Mouse (Mus musculus): ENCODE data around the gene Stk40. TPM values are rescaled to one million over a fixed set of nuclear protein-coding genes. Genes with fewer than 3 reads are reported as not detected.

The Stk40 gene
- polyA plus RNA-seq, 1 experiment = 37.5 TPM

DNA sequence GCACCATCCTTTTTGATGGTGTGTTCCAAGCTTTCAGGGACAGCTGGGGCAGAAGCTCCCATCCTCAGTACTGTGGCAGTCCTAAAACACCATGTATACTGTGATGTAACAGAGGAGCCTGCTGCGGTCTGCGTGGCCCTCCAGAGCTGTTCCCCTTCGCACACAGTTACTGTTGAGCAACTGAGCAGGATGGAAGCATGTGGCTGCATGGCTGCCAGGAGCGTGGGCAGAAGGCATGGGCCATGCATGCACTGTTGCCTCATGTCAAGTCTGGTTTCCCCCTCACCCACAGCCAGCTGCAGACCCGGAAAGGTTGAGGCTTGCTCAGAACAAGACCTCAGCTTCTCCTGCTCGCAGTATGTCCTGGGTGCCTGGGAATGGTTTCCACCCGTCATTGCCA is 38.5 kb upstream of the Stk40 start:
- Histone ChIP-seq H3K4me3 (ENCODE audit: low read depth, low read length) (no peak overlapping the region), H3K36me3 (ENCODE audit: control insufficient read depth, insufficient read depth, low read length, poor library complexity, severe bottlenecking) (no peaks in the 10 kb centered on the region), H3K9me3 (replicated peaks; ENCODE audit: control insufficient read depth, insufficient read depth, low read length, poor library complexity, severe bottlenecking) (0 out of 2 replicates have a peak, but pooled peaks cover 4% of the 10 kb centered on the region), H3K9ac (ENCODE audit: low read depth, poor library complexity, severe bottlenecking) (no peak overlapping the region), H3K27me3 (ENCODE audit: control insufficient read depth, insufficient read depth, low read length, poor library complexity, severe bottlenecking) (no peaks in the 10 kb centered on the region), H3K27ac (ENCODE audit: insufficient read depth, low read length) (no peak overlapping the region), H3K4me1 (ENCODE audit: control insufficient read depth, insufficient read depth, low read length) (no peaks in the 10 kb centered on the region)
- TF ChIP-seq POLR2A (IDR thresholded peaks at IDR 0.05; ENCODE audit: insufficient read depth, low read length) = no peak
- no peak for TF ChIP-seq EP300 (IDR thresholded peaks at IDR 0.05; ENCODE audit: insufficient read depth, low read depth, low read length)
- TF ChIP-seq CTCF (IDR thresholded peaks at IDR 0.05; ENCODE audit: low read depth, low read length) = no peak

GRCm38 (mm10) chr4:126067401-126068077 is 36.2 kb upstream of the Stk40 start:
- Histone ChIP-seq H3K9ac (ENCODE audit: low read depth, poor library complexity, severe bottlenecking) (no peak overlapping the region), H3K4me3 (ENCODE audit: low read depth, low read length) (no peak overlapping the region), H3K9me3 (replicated peaks; ENCODE audit: control insufficient read depth, insufficient read depth, low read length, poor library complexity, severe bottlenecking) (0 out of 2 replicates have a peak, but pooled peaks cover 4% of the 10 kb centered on the region), H3K4me1 (ENCODE audit: control insufficient read depth, insufficient read depth, low read length) (no peaks in the 10 kb centered on the region), H3K27ac (ENCODE audit: insufficient read depth, low read length) (no peak overlapping the region), H3K36me3 (ENCODE audit: control insufficient read depth, insufficient read depth, low read length, poor library complexity, severe bottlenecking) (no peaks in the 10 kb centered on the region), H3K27me3 (ENCODE audit: control insufficient read depth, insufficient read depth, low read length, poor library complexity, severe bottlenecking) (no peaks in the 10 kb centered on the region)
- no peak for TF ChIP-seq EP300 (IDR thresholded peaks at IDR 0.05; ENCODE audit: insufficient read depth, low read depth, low read length)
- no peak for TF ChIP-seq CTCF (IDR thresholded peaks at IDR 0.05; ENCODE audit: low read depth, low read length)
- no peak for TF ChIP-seq POLR2A (IDR thresholded peaks at IDR 0.05; ENCODE audit: insufficient read depth, low read length)

DNA sequence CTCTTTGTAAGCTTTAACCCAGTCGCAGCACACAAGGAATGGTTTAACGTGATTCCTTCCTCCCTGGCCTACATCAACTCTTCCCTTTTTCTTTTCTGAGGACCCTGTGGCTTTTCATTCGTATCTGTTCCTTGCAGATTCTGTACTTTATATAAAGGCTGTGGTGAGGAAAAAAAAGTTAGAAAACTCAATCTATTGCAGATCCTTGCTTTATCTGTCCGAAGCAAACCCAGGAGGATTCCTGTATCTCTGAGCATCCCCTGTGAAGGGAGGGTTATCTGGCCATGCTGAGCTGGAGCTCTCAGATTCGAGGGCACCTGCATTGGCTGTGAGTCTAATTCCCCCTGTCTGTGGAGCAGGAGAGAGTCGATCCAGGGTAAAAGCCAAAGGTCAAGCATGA is 34.9 kb upstream of the Stk40 start:
- no peak overlapping the region for H3K9ac ChIP-seq (ENCODE audit: low read depth, poor library complexity, severe bottlenecking)
- H3K36me3 ChIP-seq (ENCODE audit: control insufficient read depth, insufficient read depth, low read length, poor library complexity, severe bottlenecking) = no peaks in the 10 kb centered on the region
- TF ChIP-seq CTCF (IDR thresholded peaks at IDR 0.05; ENCODE audit: low read depth, low read length) = no peak
- no peak for TF ChIP-seq POLR2A (IDR thresholded peaks at IDR 0.05; ENCODE audit: insufficient read depth, low read length)
- no peak for TF ChIP-seq EP300 (IDR thresholded peaks at IDR 0.05; ENCODE audit: insufficient read depth, low read depth, low read length)
- H3K27ac ChIP-seq (ENCODE audit: insufficient read depth, low read length) = no peak overlapping the region
- H3K9me3 ChIP-seq (replicated peaks; ENCODE audit: control insufficient read depth, insufficient read depth, low read length, poor library complexity, severe bottlenecking) = 0 out of 2 replicates have a peak, but pooled peaks cover 4% of the 10 kb centered on the region
- no peak overlapping the region for H3K4me3 ChIP-seq (ENCODE audit: low read depth, low read length)
- no peaks in the 10 kb centered on the region for H3K4me1 ChIP-seq (ENCODE audit: control insufficient read depth, insufficient read depth, low read length)
- no peaks in the 10 kb centered on the region for H3K27me3 ChIP-seq (ENCODE audit: control insufficient read depth, insufficient read depth, low read length, poor library complexity, severe bottlenecking)

GRCm38 (mm10) chr4:126077833-126078232 is 25.9 kb upstream of the Stk40 start:
- Histone ChIP-seq H3K36me3 (ENCODE audit: control insufficient read depth, insufficient read depth, low read length, poor library complexity, severe bottlenecking) (no peaks in the 10 kb centered on the region), H3K4me3 (ENCODE audit: low read depth, low read length) (no peak overlapping the region), H3K9ac (ENCODE audit: low read depth, poor library complexity, severe bottlenecking) (no peak overlapping the region), H3K27ac (ENCODE audit: insufficient read depth, low read length) (no peak overlapping the region), H3K9me3 (replicated peaks; ENCODE audit: control insufficient read depth, insufficient read depth, low read length, poor library complexity, severe bottlenecking) (no peaks in the 10 kb centered on the region), H3K27me3 (ENCODE audit: control insufficient read depth, insufficient read depth, low read length, poor library complexity, severe bottlenecking) (no peaks in the 10 kb centered on the region), H3K4me1 (ENCODE audit: control insufficient read depth, insufficient read depth, low read length) (peaks cover 3% of the 10 kb centered on the region)
- TF ChIP-seq EP300 (IDR thresholded peaks at IDR 0.05; ENCODE audit: insufficient read depth, low read depth, low read length) (no peak), CTCF (IDR thresholded peaks at IDR 0.05; ENCODE audit: low read depth, low read length) (no peak), POLR2A (IDR thresholded peaks at IDR 0.05; ENCODE audit: insufficient read depth, low read length) (no peak)

DNA sequence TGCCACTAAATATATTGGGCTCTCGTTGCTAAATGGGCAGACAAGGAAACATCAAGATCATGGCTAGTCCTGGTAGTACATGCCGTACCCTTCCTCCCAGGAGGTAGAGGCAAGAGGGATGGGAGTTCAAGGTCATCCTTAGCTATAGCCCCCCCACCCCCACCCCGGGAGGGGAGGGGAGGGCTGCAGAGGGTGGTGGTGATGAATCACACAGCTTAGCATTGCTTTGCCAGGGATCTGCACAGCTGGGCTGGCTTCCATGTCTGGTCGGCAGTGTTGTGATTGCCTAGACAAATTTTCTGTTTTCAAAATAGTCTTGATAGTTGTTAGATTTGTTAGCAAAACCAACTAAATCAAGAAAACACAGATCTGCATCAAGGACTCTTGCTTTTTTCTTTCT is 24.5 kb upstream of the Stk40 start:
- Histone ChIP-seq H3K9ac (ENCODE audit: low read depth, poor library complexity, severe bottlenecking) (no peak overlapping the region), H3K4me1 (ENCODE audit: control insufficient read depth, insufficient read depth, low read length) (peaks cover 4% of the 10 kb centered on the region), H3K36me3 (ENCODE audit: control insufficient read depth, insufficient read depth, low read length, poor library complexity, severe bottlenecking) (no peaks in the 10 kb centered on the region), H3K27ac (ENCODE audit: insufficient read depth, low read length) (no peak overlapping the region), H3K27me3 (ENCODE audit: control insufficient read depth, insufficient read depth, low read length, poor library complexity, severe bottlenecking) (no peaks in the 10 kb centered on the region), H3K4me3 (ENCODE audit: low read depth, low read length) (no peak overlapping the region), H3K9me3 (replicated peaks; ENCODE audit: control insufficient read depth, insufficient read depth, low read length, poor library complexity, severe bottlenecking) (no peaks in the 10 kb centered on the region)
- TF ChIP-seq CTCF (IDR thresholded peaks at IDR 0.05; ENCODE audit: low read depth, low read length) (no peak), EP300 (IDR thresholded peaks at IDR 0.05; ENCODE audit: insufficient read depth, low read depth, low read length) (no peak), POLR2A (IDR thresholded peaks at IDR 0.05; ENCODE audit: insufficient read depth, low read length) (no peak)

GRCm38 (mm10) chr4:126081601-126082000 is 22.2 kb upstream of the Stk40 start:
- Histone ChIP-seq H3K4me1 (ENCODE audit: control insufficient read depth, insufficient read depth, low read length) (peaks cover 4% of the 10 kb centered on the region), H3K36me3 (ENCODE audit: control insufficient read depth, insufficient read depth, low read length, poor library complexity, severe bottlenecking) (no peaks in the 10 kb centered on the region), H3K27ac (ENCODE audit: insufficient read depth, low read length) (no peak overlapping the region), H3K9me3 (replicated peaks; ENCODE audit: control insufficient read depth, insufficient read depth, low read length, poor library complexity, severe bottlenecking) (no peaks in the 10 kb centered on the region), H3K4me3 (ENCODE audit: low read depth, low read length) (no peak overlapping the region), H3K27me3 (ENCODE audit: control insufficient read depth, insufficient read depth, low read length, poor library complexity, severe bottlenecking) (no peaks in the 10 kb centered on the region), H3K9ac (ENCODE audit: low read depth, poor library complexity, severe bottlenecking) (no peak overlapping the region)
- TF ChIP-seq POLR2A (IDR thresholded peaks at IDR 0.05; ENCODE audit: insufficient read depth, low read length) = no peak
- no peak for TF ChIP-seq CTCF (IDR thresholded peaks at IDR 0.05; ENCODE audit: low read depth, low read length)
- TF ChIP-seq EP300 (IDR thresholded peaks at IDR 0.05; ENCODE audit: insufficient read depth, low read depth, low read length) = no peak

Measured in ES-Bruce4 (cell line).